Mouse (Mus musculus) stomach, postnatal 0 days (tissue): ENCODE measurements around the gene Olfr987. TPM values are rescaled to one million over a fixed set of nuclear protein-coding genes. Genes with fewer than 3 reads are reported as not detected.
A peak's percentile ranks its signal among the peaks of the same experiment; 100 is the strongest.
"Not testable (repeated sequence)": the region's sequence is repeated elsewhere in the genome, so short reads cannot be mapped to it uniquely, and the experiment has no call there.

ENCODE experiments used
- ATAC-seq: fragments of 200-750 bp; cut with Nextera tagmentation; 2 replicates; pipeline ENCODE4 v1.8.0; 2017; ENCODE audit not compliant: low FRiP score, low TSS enrichment
- DNase-seq: peaks from one replicate; pipeline ENCODE4 v3.0.0-alpha.2; 2016; ENCODE audit warnings: low spot score
- H3K27ac ChIP-seq: fragments of 300-500 bp; sonication (generic); replicated peaks from 2 replicates; pipeline ENCODE4 v1.5.1; 2014; ENCODE audit warnings: mild to moderate bottlenecking, control low read depth
- H3K27me3 ChIP-seq: fragments of 300-500 bp; sonication (generic); 2 replicates; pipeline ENCODE4 v1.6.1; 2014; ENCODE audit warnings: low read length; ENCODE audit not compliant: control insufficient read depth, insufficient read depth
- H3K36me3 ChIP-seq: fragments of 300-500 bp; sonication (generic); 2 replicates; pipeline ENCODE4 v1.6.1; 2014; ENCODE audit warnings: low read length, mixed read lengths; ENCODE audit not compliant: control insufficient read depth, insufficient read depth
- H3K4me1 ChIP-seq: fragments of 300-500 bp; sonication (generic); replicated peaks from 2 replicates; pipeline ENCODE4 v1.6.1; 2014; ENCODE audit warnings: antibody characterized with exemption; ENCODE audit not compliant: control insufficient read depth, insufficient read depth
- H3K4me2 ChIP-seq: fragments of 300-500 bp; sonication (generic); replicated peaks from 2 replicates; pipeline ENCODE4 v1.6.1; 2014; ENCODE audit warnings: low read depth, mild to moderate bottlenecking, control low read depth, moderate library complexity
- H3K4me3 ChIP-seq: fragments of 300-500 bp; sonication (generic); 2 replicates; pipeline ENCODE4 v1.5.1; 2014; ENCODE audit warnings: low read depth, low read length, control low read depth
- H3K9ac ChIP-seq: fragments of 300-500 bp; sonication (generic); 2 replicates; pipeline ENCODE4 v1.6.1; 2014; ENCODE audit warnings: mild to moderate bottlenecking, low read length, control low read depth, mixed read lengths
- H3K9me3 ChIP-seq: fragments of 300-500 bp; sonication (generic); 2 replicates; pipeline ENCODE4 v1.6.1; 2016; ENCODE audit warnings: low read length; ENCODE audit not compliant: control insufficient read depth
- CTCF ChIP-seq: IDR thresholded peaks from 2 replicates; pipeline ENCODE4 v1.5.1; 2016; ENCODE audit warnings: antibody characterized with exemption, low read depth, mild to moderate bottlenecking, moderate library complexity
- EP300 ChIP-seq: optimal IDR thresholded peaks from 2 replicates; pipeline ENCODE3; 2016; ENCODE audit warnings: antibody characterized with exemption
- WGBS: fragments of 180-500 bp; shearing (Covaris S2); extraction: QIAGEN DNeasy Blood & Tissue Kit; methylation state at CpG from one replicate; pipeline ENCODE4 v1.1.7; 2014; 5-methylcytosine and 5-hydroxymethylcytosine counted together
- polyA plus RNA-seq: library from polyadenylated mRNA; unstranded; fragments of >200 nt; fragmentation: Nextera tagmentation; extraction: Ambion mirVana; gene quantifications from 2 replicates; pipeline ENCODE4 v1.2.1, GENCODE M21; 2015

Gene Olfr987
- not detected in 2 replicates for polyA plus RNA-seq

GRCm38 (mm10) chr2:85339215-85339614, at the start of gene Olfr987:
Gene Olfr987 (minus strand): TSS chr2:85339315.
- ATAC-seq, H3K9me3 ChIP-seq: not testable (repeated sequence)

DNA sequence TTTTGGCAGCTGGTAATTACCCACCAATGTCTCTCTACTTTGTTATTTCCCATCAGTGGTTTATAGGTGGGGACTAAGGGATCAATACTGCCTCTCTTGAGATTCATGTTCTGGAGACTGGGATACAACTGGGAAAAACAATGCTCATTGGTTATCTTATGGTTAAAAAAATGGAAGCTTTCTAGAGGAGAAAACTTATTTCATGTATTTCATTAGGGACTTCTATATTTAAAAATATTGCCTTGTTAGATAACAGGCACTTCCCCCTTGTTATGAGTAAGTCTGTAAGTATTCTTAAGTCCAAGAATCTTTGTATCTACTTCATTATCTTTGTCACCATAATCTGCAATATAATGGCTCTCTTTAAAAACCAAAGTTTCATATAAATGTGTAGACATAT, 24.0 kb upstream of the Olfr987 start, which contains the start of gene Olfr988:
TSS of gene Olfr988 (minus strand) at position 101 of the 400 bp plus-strand sequence.
- H3K27me3 ChIP-seq, H3K4me3 ChIP-seq, H3K4me1 ChIP-seq, DNase-seq, H3K4me2 ChIP-seq, H3K27ac ChIP-seq, H3K9me3 ChIP-seq, H3K36me3 ChIP-seq, H3K9ac ChIP-seq, ATAC-seq: not testable (repeated sequence)

More at GRCm38 (mm10) chr2:85339215-85339614, at the start of gene Olfr987:
- not testable (repeated sequence) for H3K4me1 ChIP-seq, H3K9ac ChIP-seq, H3K4me3 ChIP-seq, H3K27me3 ChIP-seq, H3K36me3 ChIP-seq, H3K4me2 ChIP-seq, DNase-seq, H3K27ac ChIP-seq

- Histone ChIP-seq H3K4me1 (no peaks in the 10 kb centered on the region), H3K27me3 (no peaks in the 10 kb centered on the region), H3K4me2 (no peak overlapping the region), H3K9ac (no peak overlapping the region), H3K36me3 (no peaks in the 10 kb centered on the region), H3K9me3 (no peaks in the 10 kb centered on the region), H3K4me3 (no peak overlapping the region), H3K27ac (no peak overlapping the region)
- DNase-seq (no peak), ATAC-seq (no peak)
- WGBS: 66% methylated on average over 7 of the region's 7 CpGs
- TF ChIP-seq EP300 (no peak), CTCF (no peak)
Observed at GRCm38 (mm10) chr2:85339972-85340371, 857 bp upstream of the Olfr987 start.

DNA sequence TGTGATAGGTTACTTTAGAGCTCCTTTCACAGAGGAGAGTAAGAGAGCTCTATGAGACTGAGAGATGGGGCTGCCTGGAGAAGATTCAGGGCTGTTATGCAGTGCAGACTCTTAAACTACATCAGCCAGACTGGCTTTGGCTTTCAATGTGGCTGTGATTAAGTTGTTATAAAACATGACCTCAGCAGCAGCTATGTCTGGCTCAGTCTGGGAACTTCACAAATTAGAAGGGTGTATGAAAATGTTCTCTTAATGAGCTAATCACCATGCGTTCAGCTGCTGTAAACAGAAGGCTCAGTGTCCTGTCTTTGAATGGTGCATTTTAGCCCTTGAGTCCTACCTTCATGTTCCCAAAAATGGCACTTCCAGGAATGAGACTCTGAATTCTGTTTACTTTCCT, 20.0 kb downstream of the Olfr987 start:
- DNase-seq (no peak), ATAC-seq (peak; percentile 47; the same call in 1 of the 2 replicates)
- H3K9ac ChIP-seq: no peak overlapping the region
- H3K27me3 ChIP-seq: no peaks in the 10 kb centered on the region
- no peaks in the 10 kb centered on the region for H3K4me1 ChIP-seq
- no peaks in the 10 kb centered on the region for H3K9me3 ChIP-seq
- no peaks in the 10 kb centered on the region for H3K36me3 ChIP-seq
- no peak overlapping the region for H3K4me3 ChIP-seq
- 33% methylated on average over 1 of the region's 1 CpGs for whole genome bisulfite sequencing
- no peak overlapping the region for H3K4me2 ChIP-seq
- H3K27ac ChIP-seq: no peak overlapping the region
- TF ChIP-seq CTCF (no peak), EP300 (no peak)

DNA sequence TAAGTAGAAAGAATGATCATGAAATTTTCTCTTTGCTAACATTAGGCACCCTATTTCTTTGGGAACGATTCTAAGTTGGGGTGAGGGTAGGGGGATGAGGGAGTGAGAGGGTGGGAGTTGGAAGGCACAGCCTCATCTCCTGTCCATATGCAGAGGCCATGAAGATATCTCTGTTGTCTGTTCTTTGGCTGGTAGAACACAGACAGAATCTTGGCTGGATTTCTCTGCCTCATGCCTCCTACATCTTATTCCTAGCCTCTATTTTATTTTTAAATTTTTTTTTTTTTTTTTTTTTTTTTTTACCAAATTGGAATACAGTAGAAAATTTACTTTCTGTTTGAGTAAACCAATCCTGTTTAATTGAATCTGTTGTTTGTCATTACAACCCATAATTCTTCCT, 53.7 kb downstream of the Olfr987 start:
- ATAC-seq (no peak), DNase-seq (no peak)
- 32% methylated on average over 1 of the region's 1 CpGs for WGBS
- no peak overlapping the region for H3K4me3 ChIP-seq
- H3K27ac ChIP-seq: no peak overlapping the region
- no peaks in the 10 kb centered on the region for H3K36me3 ChIP-seq
- no peak overlapping the region for H3K9ac ChIP-seq
- TF ChIP-seq EP300: no peak
- no peak for TF ChIP-seq CTCF
- 0 out of 2 replicates have a peak, but pooled peaks cover 2% of the 10 kb centered on the region for H3K4me1 ChIP-seq
- H3K9me3 ChIP-seq: no peaks in the 10 kb centered on the region
- H3K4me2 ChIP-seq: no peak overlapping the region
- H3K27me3 ChIP-seq: no peaks in the 10 kb centered on the region

- H3K9me3 ChIP-seq: no peaks in the 10 kb centered on the region
- H3K27me3 ChIP-seq: no peaks in the 10 kb centered on the region
- no peak for TF ChIP-seq EP300
- TF ChIP-seq CTCF: no peak
- no peak overlapping the region for H3K4me2 ChIP-seq
- peak overlapping the region; percentile 67 for H3K27ac ChIP-seq
- no peak for ATAC-seq
- H3K9ac ChIP-seq: no peak overlapping the region
- H3K36me3 ChIP-seq: no peaks in the 10 kb centered on the region
- H3K4me3 ChIP-seq: no peak overlapping the region
- H3K4me1 ChIP-seq: 0 out of 2 replicates have a peak, but pooled peaks cover 2% of the 10 kb centered on the region
- WGBS: 21% methylated on average over 6 of the region's 6 CpGs
- no peak for DNase-seq
Observed at GRCm38 (mm10) chr2:85284626-85285025, 54.5 kb downstream of the Olfr987 start.
